Mouse (Mus musculus) brain, embryonic 14.5 days (tissue): ENCODE data around the gene Arfip1.

Experiments
- CTCF ChIP-seq: fragments of 200-500 bp; IDR thresholded peaks from 2 replicates; pipeline ENCODE4 v1.5.1; 2012; ENCODE audit warnings: inconsistent platforms, mild to moderate bottlenecking, moderate library complexity, borderline replicate concordance; ENCODE audit not compliant: insufficient read depth, insufficient read length; ENCODE audit errors: extremely low read depth
- POLR2A ChIP-seq: fragments of 200-500 bp; IDR thresholded peaks from 2 replicates; pipeline ENCODE4 v1.6.1; 2012; ENCODE audit warnings: mild to moderate bottlenecking, inconsistent platforms, borderline replicate concordance; ENCODE audit not compliant: poor library complexity, insufficient read depth, insufficient read length, severe bottlenecking; ENCODE audit errors: extremely low read depth

- TF ChIP-seq CTCF = no peak
- TF ChIP-seq POLR2A = no peak
Measured at GRCm38 (mm10) chr3:84460952-84461351, 121.5 kb downstream of the Arfip1 start.
